Mouse (Mus musculus): Measurements from ENCODE around the gene Zfp958. TPM values are rescaled to one million over a fixed set of nuclear protein-coding genes. Genes with fewer than 3 reads are reported as not detected.

Gene Zfp958
- total RNA-seq, 2 experiments from 2014 or later, result 12.7 to 18.9 TPM

Other genes starting within 250 kb of the Zfp958 start
- gene Cers4, start 120.1 kb upstream of the Zfp958 start, total RNA-seq (2021), result 10 to 100 TPM; 21.6 to 30.4 TPM
- gene Shcbp1, start 166.4 kb downstream of the Zfp958 start, total RNA-seq (2021), result under 1 TPM; 0.19 to 0.53 TPM